Mouse (Mus musculus): ENCODE measurements around the gene Dstyk. TPM values are rescaled to one million over a fixed set of nuclear protein-coding genes. Genes with fewer than 3 reads are reported as not detected.

Dstyk gene
- total and polyA plus RNA-seq, 3 experiments: 0.12 to 0.59 (median 0.21) TPM

DNA sequence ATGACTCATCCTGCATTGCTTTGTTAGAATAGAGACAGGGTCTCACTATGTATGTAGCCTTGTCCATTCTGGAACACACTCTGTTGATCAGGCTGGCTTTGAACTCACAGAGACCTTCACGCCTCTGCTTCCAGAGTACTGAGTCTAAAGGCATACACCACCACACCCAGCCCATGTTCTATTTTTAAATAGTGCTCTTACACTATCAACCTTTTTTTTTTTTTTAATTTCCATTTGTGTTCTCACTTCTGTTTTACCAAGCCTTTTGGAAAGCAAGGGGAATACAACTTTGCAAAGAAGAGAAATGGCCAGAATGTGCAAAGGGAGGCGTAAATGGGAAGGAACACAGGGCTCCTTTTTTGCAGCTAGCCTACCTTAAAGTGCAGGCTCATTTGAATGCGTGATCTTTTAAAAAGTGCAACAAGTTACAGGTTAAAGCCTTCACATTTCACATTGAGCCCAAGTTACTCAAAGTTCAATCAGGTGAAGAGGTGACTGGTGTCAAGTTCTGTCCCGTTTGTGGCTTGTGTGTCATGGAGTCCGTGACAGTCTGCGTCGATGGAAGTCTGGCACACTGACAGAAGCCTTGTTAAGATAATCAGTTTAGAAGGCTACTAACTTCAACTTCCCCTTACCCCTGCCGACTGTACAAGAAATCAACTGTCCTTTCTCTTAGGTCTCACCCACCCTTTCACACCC lies 962 bp upstream of the Dstyk start:
- dilution Hi-C loops (cut with MboI; ENCODE audit: extremely low pct_ligation_motif_present, extremely low pct_unique_long_range_greater_than_20kb, low sequenced_read_pairs): no loop called here
- Histone ChIP-seq H3K79me2 (replicated peaks; ENCODE audit: control insufficient read depth, extremely low read depth, insufficient read depth, poor library complexity, severe bottlenecking) (no peaks in the 10 kb centered on the region), H3K4me1 (ENCODE audit: control insufficient read depth in 1 of 2, insufficient read depth in 2 of 2) (peaks cover 0 to 22% of the 10 kb centered on the region in 2 experiments; a peak in 2 of 4 replicates), H3K27ac (ENCODE audit: insufficient read depth, low read depth) (no peak overlapping the region), H3K9ac (ENCODE audit: insufficient read depth, low read depth) (peak overlapping the region; percentile 28; the same call in 1 of the 2 replicates), H3K4me3 (replicated peaks in 1 of 3; ENCODE audit: low read depth in 2 of 3, low read length in 2 of 3, poor library complexity in 1 of 3) (peak overlapping the region in 2 of 3 experiments; percentile 37 to 47), H3K4me2 (ENCODE audit: insufficient read depth, low read depth, poor library complexity, severe bottlenecking) (peak overlapping the region; percentile 57), H3K27me3 (replicated peaks) (peaks cover 38% of the 10 kb centered on the region), H3K36me3 (replicated peaks in 1 of 2; ENCODE audit: control insufficient read depth in 1 of 2, insufficient read depth in 1 of 2, low read length in 1 of 2) (no peaks in the 10 kb centered on the region), H3K9me3 (replicated peaks; ENCODE audit: low read length) (no peaks in the 10 kb centered on the region)
- no peak for DNase-seq (ENCODE audit: extremely low read depth)
- TF ChIP-seq RCOR1 (conservative IDR thresholded peaks at IDR 0.05; ENCODE audit: low read depth, low read length): no peak
- TF ChIP-seq ZNF384 (IDR thresholded peaks at IDR 0.05; ENCODE audit: low read depth, low read length): peak; percentile 52; the same call in 1 of the 2 replicates
- in situ Hi-C loops (cut with MboI; ENCODE audit: low pct_ligation_motif_present, low pct_unique_long_range_greater_than_20kb, low sequenced_read_pairs): no loop called here

DNA sequence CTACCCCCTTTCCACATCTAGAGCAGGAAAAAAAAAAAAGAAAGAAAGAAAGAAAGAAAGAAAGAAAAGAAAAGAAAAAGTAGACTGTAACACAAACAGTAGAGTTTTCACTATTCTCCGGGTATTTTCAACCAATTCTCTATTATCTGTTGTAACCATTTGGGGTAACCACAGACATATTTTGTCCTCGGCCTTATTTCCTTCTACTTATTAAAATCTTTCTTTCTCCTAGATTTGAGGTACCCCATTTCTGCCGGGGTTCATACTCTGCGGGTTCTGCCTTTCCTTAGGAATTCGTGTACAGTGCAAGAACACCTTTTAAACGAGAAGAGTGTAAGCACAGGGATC lies 438 bp upstream of the Dstyk start:
- Histone ChIP-seq H3K4me3 (replicated peaks in 1 of 3; ENCODE audit: low read depth in 2 of 3, low read length in 2 of 3, poor library complexity in 1 of 3) (peak overlapping the region; percentile 28 to 47 (median 37)), H3K27ac (ENCODE audit: insufficient read depth, low read depth) (no peak overlapping the region), H3K79me2 (replicated peaks; ENCODE audit: control insufficient read depth, extremely low read depth, insufficient read depth, poor library complexity, severe bottlenecking) (no peaks in the 10 kb centered on the region), H3K4me1 (ENCODE audit: control insufficient read depth in 1 of 2, insufficient read depth in 2 of 2) (peaks cover 0 to 22% of the 10 kb centered on the region in 2 experiments; a peak in 2 of 4 replicates), H3K36me3 (replicated peaks in 1 of 2; ENCODE audit: control insufficient read depth in 1 of 2, insufficient read depth in 1 of 2, low read length in 1 of 2) (no peaks in the 10 kb centered on the region), H3K9ac (ENCODE audit: insufficient read depth, low read depth) (peak overlapping the region; percentile 39), H3K27me3 (replicated peaks) (peaks cover 38% of the 10 kb centered on the region), H3K4me2 (ENCODE audit: insufficient read depth, low read depth, poor library complexity, severe bottlenecking) (peak overlapping the region; percentile 57), H3K9me3 (replicated peaks; ENCODE audit: low read length) (no peaks in the 10 kb centered on the region)
- DNase-seq (ENCODE audit: extremely low read depth): no peak
- dilution Hi-C loops (cut with MboI; ENCODE audit: extremely low pct_ligation_motif_present, extremely low pct_unique_long_range_greater_than_20kb, low sequenced_read_pairs) (no loop called here), in situ Hi-C loops (cut with MboI; ENCODE audit: low pct_ligation_motif_present, low pct_unique_long_range_greater_than_20kb, low sequenced_read_pairs) (no loop called here)
- TF ChIP-seq CHD1 (IDR thresholded peaks at IDR 0.05; ENCODE audit: low read depth, low read length) (no peak), USF1 (IDR thresholded peaks at IDR 0.05; ENCODE audit: low read depth, low read length) (no peak), JUN (IDR thresholded peaks at IDR 0.05; ENCODE audit: insufficient read depth, low read depth, low read length) (no peak), GABPA (IDR thresholded peaks at IDR 0.05; ENCODE audit: insufficient replicate concordance, low read depth, low read length) (no peak), UBTF (IDR thresholded peaks at IDR 0.05; ENCODE audit: low read depth, low read length) (no peak), USF2 (conservative IDR thresholded peaks at IDR 0.05; ENCODE audit: low read depth, low read length) (no peak), MAZ (IDR thresholded peaks at IDR 0.05; ENCODE audit: low read depth, low read length) (no peak), POLR2A (IDR thresholded peaks at IDR 0.05; ENCODE audit: low read depth, low read length) (no peak), RCOR1 (conservative IDR thresholded peaks at IDR 0.05; ENCODE audit: low read depth, low read length) (no peak), PAX5 (IDR thresholded peaks at IDR 0.05; ENCODE audit: low read length) (no peak), KAT2A (IDR thresholded peaks at IDR 0.05; ENCODE audit: insufficient replicate concordance, low read length) (no peak), SMC3 (IDR thresholded peaks at IDR 0.05; ENCODE audit: low read depth, low read length) (no peak)

All from CH12.LX (cell line).